Mouse (Mus musculus) limb, embryonic 12.5 days (tissue): Measurements from ENCODE around the gene Coro2a. TPM values are rescaled to one million over a fixed set of nuclear protein-coding genes. Genes with fewer than 3 reads are reported as not detected.
"Not testable (repeated sequence)": the region's sequence is repeated elsewhere in the genome, so short reads cannot be mapped to it uniquely, and the experiment has no call there.

Experiments
- ATAC-seq: fragments of 200-750 bp; cut with Nextera tagmentation; 2 replicates; pipeline ENCODE4 v1.8.0; 2017; ENCODE audit warnings: low read depth, moderate TSS enrichment; ENCODE audit not compliant: insufficient number of reproducible peaks, insufficient read depth, low FRiP score, low TSS enrichment
- H3K27ac ChIP-seq: fragments of 300-500 bp; sonication (generic); 2 replicates; pipeline ENCODE4 v1.5.1; 2016; ENCODE audit warnings: mild to moderate bottlenecking, moderate library complexity
- H3K27me3 ChIP-seq: fragments of 300-500 bp; sonication (generic); 2 replicates; pipeline ENCODE4 v1.6.1; 2016; ENCODE audit warnings: mild to moderate bottlenecking, moderate library complexity
- H3K36me3 ChIP-seq: fragments of 300-500 bp; sonication (generic); 2 replicates; pipeline ENCODE4 v1.6.1; 2016; ENCODE audit warnings: mild to moderate bottlenecking, moderate library complexity
- H3K4me1 ChIP-seq: fragments of 300-500 bp; sonication (generic); replicated peaks from 2 replicates; pipeline ENCODE4 v1.6.1; 2016
- H3K4me2 ChIP-seq: fragments of 300-500 bp; sonication (generic); 2 replicates; pipeline ENCODE4 v1.6.1; 2016; ENCODE audit warnings: mild to moderate bottlenecking, moderate library complexity
- H3K4me3 ChIP-seq: fragments of 300-500 bp; sonication (generic); replicated peaks from 2 replicates; pipeline ENCODE4 v1.5.1; 2016; ENCODE audit warnings: mild to moderate bottlenecking
- H3K9ac ChIP-seq: fragments of 300-500 bp; sonication (generic); replicated peaks from 2 replicates; pipeline ENCODE4 v1.6.1; 2016; ENCODE audit warnings: mild to moderate bottlenecking, moderate library complexity
- H3K9me3 ChIP-seq: fragments of 300-500 bp; sonication (generic); 2 replicates; pipeline ENCODE4 v1.6.1; 2016; ENCODE audit warnings: mild to moderate bottlenecking, moderate library complexity
- WGBS: fragments of 180-500 bp; shearing (Covaris S2); methylation state at CpG from one replicate; pipeline ENCODE4 v1.1.7; 2016; 5-methylcytosine and 5-hydroxymethylcytosine counted together
- polyA plus RNA-seq: library from polyadenylated mRNA; unstranded; fragments of >200 nt; fragmentation: Nextera tagmentation; extraction: Ambion mirVana; gene quantifications from 2 replicates; pipeline ENCODE4 v1.2.1, GENCODE M21; 2016

The Coro2a gene
- polyA plus RNA-seq, 1 experiment from 2014 or later = 2.2 TPM

DNA sequence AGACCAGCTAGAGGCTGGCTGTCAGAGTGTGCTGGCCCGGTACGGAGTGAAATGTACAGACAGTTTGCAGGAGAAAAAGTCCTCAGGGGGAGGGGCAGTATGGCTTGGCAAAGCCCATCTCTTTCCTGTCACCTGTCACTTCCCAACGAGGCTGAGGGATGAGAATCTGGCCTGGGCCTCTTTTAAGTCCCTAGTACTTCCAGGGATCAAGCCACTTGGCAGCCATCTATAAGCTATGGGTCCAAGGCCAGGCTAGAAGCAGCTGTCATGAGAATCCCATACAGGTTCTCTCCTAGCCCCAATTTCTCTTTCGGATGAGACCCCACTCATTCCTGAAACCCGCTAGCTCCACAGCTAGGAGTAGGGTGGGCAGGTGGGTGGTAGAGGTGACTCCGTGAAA lies 5.6 kb downstream of the Coro2a start:
- H3K4me3 ChIP-seq = no peak overlapping the region
- no peak overlapping the region for H3K4me2 ChIP-seq
- no peaks in the 10 kb centered on the region for H3K9me3 ChIP-seq
- H3K4me1 ChIP-seq = peaks cover 5% of the 10 kb centered on the region
- H3K27me3 ChIP-seq = peaks cover 53% of the 10 kb centered on the region
- 75% methylated on average over 6 of the region's 6 CpGs for WGBS
- no peak for ATAC-seq
- no peaks in the 10 kb centered on the region for H3K36me3 ChIP-seq
- H3K27ac ChIP-seq = no peak overlapping the region
- no peak overlapping the region for H3K9ac ChIP-seq

DNA sequence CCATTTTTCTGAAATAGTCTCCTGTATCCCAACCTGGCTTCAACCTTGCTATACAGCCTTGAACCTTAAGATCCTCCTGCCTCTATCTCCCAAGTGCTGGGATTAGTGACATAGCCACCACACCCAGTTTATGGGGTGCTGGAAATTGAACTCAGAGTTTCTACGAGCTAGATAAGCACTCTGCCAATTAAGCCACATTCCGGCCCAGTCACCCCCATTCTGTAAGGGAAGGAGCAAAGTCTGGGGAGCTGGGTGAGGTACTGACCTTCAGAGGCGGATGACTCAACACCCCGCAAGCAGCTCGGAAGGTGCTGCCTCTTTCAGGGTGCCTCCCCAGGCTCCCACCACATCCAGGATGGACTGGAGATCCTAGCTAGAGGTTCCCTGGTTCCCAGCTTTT lies 7.9 kb downstream of the Coro2a start:
- peaks cover 31% of the 10 kb centered on the region for H3K27me3 ChIP-seq
- no peak for ATAC-seq
- WGBS = 74% methylated on average over 5 of the region's 5 CpGs

DNA sequence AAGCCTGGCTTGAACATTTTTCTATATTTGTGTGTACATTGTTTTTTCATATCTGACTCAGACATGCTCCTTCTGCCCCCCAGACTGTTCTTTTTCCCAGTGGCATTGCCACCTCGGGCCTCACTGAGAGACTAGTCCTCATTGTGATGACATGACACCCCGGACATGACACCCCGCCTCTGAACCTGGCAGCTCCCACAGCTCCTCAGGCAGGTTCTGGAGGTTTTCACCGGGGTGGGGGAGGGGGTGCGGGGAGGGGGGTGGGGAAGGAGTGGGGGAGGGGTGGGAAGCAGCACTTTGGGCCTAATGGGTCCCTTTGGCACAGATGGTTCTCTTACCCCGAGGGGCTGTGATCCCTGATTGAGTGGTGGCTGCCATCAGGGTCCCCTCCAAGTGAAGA lies 8.5 kb downstream of the Coro2a start:
- Histone ChIP-seq H3K9ac (no peak overlapping the region), H3K36me3 (no peaks in the 10 kb centered on the region), H3K4me1 (no peaks in the 10 kb centered on the region; the same call in 1 of the 2 replicates), H3K4me3 (no peak overlapping the region), H3K4me2 (no peak overlapping the region), H3K9me3 (no peaks in the 10 kb centered on the region), H3K27ac (no peak overlapping the region), H3K27me3 (peaks cover 26% of the 10 kb centered on the region)
- 25% methylated on average over 6 of the region's 6 CpGs for WGBS
- no peak for ATAC-seq

More for the DNA sequence above, 7.9 kb downstream of the Coro2a start:
- Histone ChIP-seq H3K9ac (no peak overlapping the region), H3K36me3 (no peaks in the 10 kb centered on the region), H3K4me3 (no peak overlapping the region), H3K4me1 (no peaks in the 10 kb centered on the region; the same call in 1 of the 2 replicates), H3K9me3 (no peaks in the 10 kb centered on the region), H3K27ac (no peak overlapping the region), H3K4me2 (no peak overlapping the region)

DNA sequence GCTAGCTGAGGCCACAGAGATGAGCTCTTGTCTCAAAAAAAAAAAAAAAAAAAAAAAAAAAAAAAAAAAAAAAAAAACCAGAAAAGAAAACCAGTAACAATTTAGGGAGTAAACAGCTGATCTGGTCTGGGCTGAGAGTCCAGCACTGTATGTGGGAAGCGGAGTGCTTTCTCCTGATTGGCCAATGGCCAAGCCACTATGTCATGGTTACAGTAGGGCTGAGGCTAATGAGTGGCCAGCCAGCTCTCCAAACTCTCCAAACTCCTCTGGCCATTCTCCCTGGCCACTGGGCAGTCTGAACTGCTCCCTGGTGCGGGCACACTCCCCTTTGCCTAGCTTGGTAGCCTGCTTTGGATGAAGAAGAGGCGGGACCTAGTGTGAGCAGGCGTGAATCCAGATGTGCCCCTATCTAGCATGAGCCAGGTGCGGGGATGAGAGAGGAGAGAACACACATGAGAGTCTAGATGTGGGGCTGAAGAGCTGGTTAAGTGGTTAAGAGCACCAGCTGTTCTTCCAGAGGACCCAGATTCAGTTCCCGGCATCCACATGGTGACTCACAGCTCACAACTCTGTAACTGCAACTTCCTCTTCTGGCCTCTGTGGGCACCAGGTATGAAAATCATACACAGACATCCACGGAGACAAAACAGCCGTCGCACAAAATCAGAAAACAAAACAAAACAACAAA lies 10.0 kb downstream of the Coro2a start:
- Histone ChIP-seq H3K27me3 (peaks cover 11% of the 10 kb centered on the region; the same call in 1 of the 2 replicates), H3K4me1 (no peaks in the 10 kb centered on the region; the same call in 1 of the 2 replicates), H3K4me2 (no peak overlapping the region), H3K9me3 (no peaks in the 10 kb centered on the region), H3K4me3 (no peak overlapping the region), H3K9ac (no peak overlapping the region), H3K27ac (no peak overlapping the region), H3K36me3 (no peaks in the 10 kb centered on the region)
- no peak for ATAC-seq
- 87% methylated on average over 9 of the region's 9 CpGs for WGBS

DNA sequence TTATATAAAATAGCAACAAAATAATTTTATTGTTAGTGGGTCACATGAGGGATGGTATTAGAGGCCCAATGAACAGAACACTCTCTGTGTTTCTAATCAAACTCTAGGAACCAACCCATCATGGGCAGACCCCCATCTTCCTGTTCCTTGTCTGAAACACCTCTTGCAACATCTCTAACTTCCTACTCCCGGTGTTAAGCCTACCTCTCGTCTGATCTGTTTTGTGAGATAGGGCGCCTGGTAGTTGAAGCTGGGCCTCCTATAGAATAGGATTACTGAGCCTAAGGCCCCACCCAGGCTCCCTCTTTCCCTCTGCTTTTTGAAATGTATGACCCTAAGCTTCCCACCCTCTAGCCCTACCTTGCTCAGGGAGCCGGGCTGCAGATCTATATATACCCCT lies 11.2 kb downstream of the Coro2a start:
- no peak overlapping the region for H3K4me2 ChIP-seq
- H3K9me3 ChIP-seq = no peaks in the 10 kb centered on the region
- H3K4me3 ChIP-seq = no peak overlapping the region
- H3K36me3 ChIP-seq = no peaks in the 10 kb centered on the region
- H3K4me1 ChIP-seq = no peaks in the 10 kb centered on the region; the same call in 1 of the 2 replicates
- no peak overlapping the region for H3K27ac ChIP-seq
- H3K27me3 ChIP-seq = peaks cover 2% of the 10 kb centered on the region; the same call in 1 of the 2 replicates
- 74% methylated on average over 4 of the region's 4 CpGs for WGBS
- ATAC-seq = no peak
- H3K9ac ChIP-seq = no peak overlapping the region

DNA sequence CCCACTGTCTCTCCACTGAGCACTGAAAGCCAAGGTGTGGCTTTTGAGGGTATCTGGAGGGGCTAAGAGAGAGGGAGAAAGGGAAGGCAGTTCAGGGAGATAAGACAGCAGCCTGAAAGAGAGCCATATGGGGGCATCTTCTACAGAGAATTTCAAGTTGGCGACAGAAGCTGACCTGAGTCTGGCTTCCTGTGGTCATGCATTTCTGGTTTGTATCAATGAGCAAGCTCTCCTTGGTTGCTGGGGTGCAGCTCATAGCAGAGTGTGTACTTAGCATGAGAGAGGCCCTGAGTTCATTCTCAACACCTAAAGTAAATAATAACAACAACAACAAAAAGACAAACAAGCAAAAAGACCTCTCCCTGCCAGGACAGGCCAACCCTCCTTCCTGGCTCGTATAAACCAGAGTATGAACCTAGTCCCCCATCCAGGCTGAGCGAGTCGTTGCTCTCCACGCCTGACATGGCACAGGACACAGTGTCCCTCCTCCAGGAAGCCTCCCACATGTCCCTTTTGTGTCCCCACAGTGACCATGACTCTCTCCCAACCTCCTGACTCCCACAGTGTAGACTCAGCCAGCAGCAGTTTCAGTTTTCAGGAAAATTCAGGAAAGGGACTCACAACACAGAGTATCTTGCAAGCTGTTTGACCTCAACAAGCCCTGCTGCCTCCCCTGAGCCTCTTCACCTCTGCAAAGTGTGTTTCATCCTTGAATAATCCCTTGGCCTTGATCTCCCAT lies 11.9 kb downstream of the Coro2a start:
- 75% methylated on average over 5 of the region's 5 CpGs for WGBS

DNA sequence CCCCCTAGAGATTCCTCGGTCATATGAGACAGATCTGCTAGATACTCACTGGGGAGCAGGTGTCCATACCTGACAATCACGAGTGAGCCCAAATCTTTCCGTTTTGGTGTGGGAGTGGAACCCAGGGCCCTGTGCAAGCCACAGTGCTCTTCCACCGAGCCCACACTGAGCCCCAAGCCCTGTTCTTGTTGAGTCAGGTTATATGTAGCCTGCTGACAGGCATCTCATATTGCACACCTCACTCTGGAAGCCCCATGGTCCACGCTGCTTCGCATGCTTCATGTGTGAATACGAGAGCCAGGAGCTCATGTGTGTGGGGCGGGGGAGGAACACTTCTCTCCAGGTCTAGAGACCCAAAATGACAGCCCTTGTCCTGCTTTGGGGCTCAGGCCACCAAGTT lies 12.9 kb downstream of the Coro2a start:
- H3K4me3 ChIP-seq = no peak overlapping the region
- ATAC-seq = no peak
- H3K27ac ChIP-seq = no peak overlapping the region
- no peaks in the 10 kb centered on the region for H3K9me3 ChIP-seq
- no peaks in the 10 kb centered on the region for H3K27me3 ChIP-seq
- H3K9ac ChIP-seq = no peak overlapping the region
- H3K4me2 ChIP-seq = no peak overlapping the region
- H3K36me3 ChIP-seq = no peaks in the 10 kb centered on the region
- WGBS = 70% methylated on average over 8 of the region's 8 CpGs
- H3K4me1 ChIP-seq = no peaks in the 10 kb centered on the region

More for the DNA sequence above, 11.9 kb downstream of the Coro2a start:
- Histone ChIP-seq H3K9me3 (no peaks in the 10 kb centered on the region), H3K36me3 (no peaks in the 10 kb centered on the region), H3K27ac (no peak overlapping the region), H3K27me3 (no peaks in the 10 kb centered on the region), H3K4me3 (no peak overlapping the region), H3K9ac (no peak overlapping the region), H3K4me1 (no peaks in the 10 kb centered on the region), H3K4me2 (no peak overlapping the region)
- ATAC-seq = no peak

DNA sequence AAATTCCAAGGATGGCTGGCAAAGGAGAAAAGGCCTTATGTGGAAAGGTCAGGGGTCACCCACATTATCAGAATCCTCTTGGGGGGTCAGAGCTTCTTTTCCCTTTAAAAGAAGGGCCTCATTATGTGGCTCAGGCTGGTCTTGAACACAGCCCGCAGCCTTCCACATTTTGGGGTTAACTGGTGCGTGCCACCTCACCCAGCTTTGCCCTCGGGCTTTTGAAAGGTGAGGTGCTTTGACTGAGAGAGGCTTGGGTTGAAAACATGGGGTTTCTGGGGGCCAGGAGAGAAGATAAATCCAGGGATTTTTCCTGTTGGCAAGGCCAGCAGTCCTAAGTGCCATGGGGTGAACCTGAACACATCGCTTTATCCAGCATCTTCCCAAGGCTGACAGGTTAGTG lies 15.5 kb downstream of the Coro2a start:
- no peaks in the 10 kb centered on the region for H3K36me3 ChIP-seq
- no peak overlapping the region for H3K4me3 ChIP-seq
- no peak overlapping the region for H3K27ac ChIP-seq
- no peak for ATAC-seq
- H3K4me1 ChIP-seq = no peaks in the 10 kb centered on the region
- H3K9ac ChIP-seq = no peak overlapping the region
- H3K27me3 ChIP-seq = no peaks in the 10 kb centered on the region
- WGBS = 84% methylated on average over 4 of the region's 4 CpGs
- no peaks in the 10 kb centered on the region for H3K9me3 ChIP-seq
- no peak overlapping the region for H3K4me2 ChIP-seq

DNA sequence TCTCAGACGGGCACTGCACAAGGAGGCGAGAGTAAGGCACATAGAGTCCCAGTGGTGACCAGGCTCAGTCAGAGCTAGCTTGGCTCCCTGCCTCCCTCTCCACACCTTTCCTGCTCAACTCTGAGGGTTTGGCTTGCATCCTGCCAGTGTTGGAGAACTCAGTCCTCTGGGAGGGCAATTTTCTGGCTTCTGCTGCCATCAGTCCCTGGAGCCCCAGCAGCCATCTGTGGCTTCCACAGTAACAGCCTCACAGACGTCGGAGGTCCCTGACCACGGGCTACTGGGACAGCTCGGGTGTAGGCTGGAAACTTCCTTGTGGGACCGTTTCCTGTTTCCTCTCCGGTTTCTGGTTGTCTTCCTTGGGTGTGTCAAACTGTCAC lies 16.2 kb downstream of the Coro2a start:
- 77% methylated on average over 8 of the region's 8 CpGs for WGBS
- H3K27ac ChIP-seq = no peak overlapping the region
- no peak overlapping the region for H3K4me3 ChIP-seq
- H3K27me3 ChIP-seq = no peaks in the 10 kb centered on the region
- no peak for ATAC-seq
- peaks cover 3% of the 10 kb centered on the region; the same call in 1 of the 2 replicates for H3K9me3 ChIP-seq
- no peak overlapping the region for H3K9ac ChIP-seq
- H3K4me1 ChIP-seq = no peaks in the 10 kb centered on the region
- H3K4me2 ChIP-seq = no peak overlapping the region
- no peaks in the 10 kb centered on the region for H3K36me3 ChIP-seq

DNA sequence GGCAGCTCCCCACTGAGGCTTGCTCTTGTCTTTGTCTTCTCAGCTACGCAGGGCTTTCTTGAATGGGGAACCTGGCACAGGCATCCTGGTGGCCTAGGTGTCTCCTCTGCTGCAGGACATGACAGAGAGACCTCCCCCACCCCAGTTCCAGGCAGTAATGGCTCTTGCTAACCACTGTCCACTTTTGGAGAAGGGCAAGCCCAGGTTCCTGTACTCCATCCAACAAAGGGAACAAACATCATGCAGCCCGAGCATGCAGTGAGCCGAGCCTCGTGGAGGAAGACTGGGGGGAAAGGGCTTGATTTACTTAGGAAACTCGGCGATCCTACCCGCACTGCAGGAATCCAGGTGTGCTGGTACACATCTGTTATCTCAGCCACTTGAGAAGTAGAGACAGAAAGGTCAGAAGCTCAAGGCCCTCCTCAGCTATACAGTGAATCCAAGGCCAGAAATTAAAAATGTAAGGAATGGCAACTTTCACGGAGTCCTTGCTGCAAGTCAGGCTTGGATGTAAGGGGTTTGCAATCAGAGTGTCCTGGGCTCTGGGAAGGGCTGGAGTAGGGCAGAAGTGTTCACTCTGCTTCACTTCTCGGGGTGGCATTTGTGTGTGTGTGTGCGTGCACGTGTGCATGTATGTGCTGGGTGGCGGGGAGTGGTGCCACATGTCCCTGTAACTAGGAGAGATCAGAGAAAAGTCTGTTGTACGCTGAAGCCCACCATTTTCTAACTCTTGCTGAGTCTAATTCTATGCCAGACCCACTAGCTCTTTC lies 16.8 kb downstream of the Coro2a start:
- Histone ChIP-seq H3K4me2 (no peak overlapping the region), H3K9ac (no peak overlapping the region), H3K9me3 (peaks cover 6% of the 10 kb centered on the region; the same call in 1 of the 2 replicates), H3K4me1 (no peaks in the 10 kb centered on the region), H3K27ac (no peak overlapping the region), H3K4me3 (no peak overlapping the region), H3K36me3 (no peaks in the 10 kb centered on the region), H3K27me3 (no peaks in the 10 kb centered on the region)
- ATAC-seq = no peak
- WGBS = 77% methylated on average over 13 of the region's 13 CpGs

DNA sequence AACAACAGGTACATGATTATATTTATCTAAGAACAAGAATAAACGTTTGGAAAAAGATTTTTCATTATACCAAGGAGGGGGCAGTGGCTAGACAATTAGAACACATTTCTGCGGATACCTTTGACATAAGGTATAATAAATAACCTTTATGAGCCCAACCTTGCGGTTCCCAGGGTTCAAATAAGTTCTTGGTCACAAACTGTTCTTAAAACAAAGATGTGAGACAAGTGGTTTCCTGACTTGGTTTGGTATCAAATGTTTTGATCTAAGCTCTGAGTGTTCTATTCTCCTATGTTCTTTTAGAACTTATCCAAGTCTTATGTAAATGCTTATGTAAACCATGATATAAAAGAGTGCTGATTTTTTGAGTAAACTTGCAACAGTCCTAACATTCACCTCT lies 17.5 kb downstream of the Coro2a start:
- H3K4me1 ChIP-seq, ATAC-seq, H3K27ac ChIP-seq, H3K27me3 ChIP-seq, H3K4me2 ChIP-seq, H3K4me3 ChIP-seq, H3K9me3 ChIP-seq, H3K36me3 ChIP-seq, H3K9ac ChIP-seq: not testable (repeated sequence)
- WGBS = 55% methylated on average over 3 of the region's 3 CpGs
